ENCODE assay signal across 35 mouse cellular contexts in genomic region chr5:138940576-138940975, GRCm38 (mm10). TPM values are rescaled to one million over a fixed set of nuclear protein-coding genes. Genes with fewer than 3 reads are reported as not detected.
"Had no signal": no experiment of that assay in that cellular context is flagged by ENCODE, and none has a peak within 500 bp of the region (broad histone marks: within the 10 kb centered on the region; RNA-seq: fewer than 3 reads in every experiment).

No protein-coding gene starts in this region.

- H3K9me3 ChIP-seq: limb, embryonic 10.5 days; limb, embryonic 12.5 days; limb, embryonic 13.5 days; limb, embryonic 15.5 days; liver, embryonic 12.5 days; liver, embryonic 13.5 days; liver, embryonic 15.5 days; lung, embryonic 15.5 days; megakaryocyte, embryonic 14.5 days; midbrain, embryonic 10.5 days; midbrain, embryonic 12.5 days; midbrain, embryonic 13.5 days; midbrain, embryonic 15.5 days; neural tube, embryonic 12.5 days; neural tube, embryonic 13.5 days had no signal

- H3K27ac ChIP-seq: limb, embryonic 10.5 days; limb, embryonic 12.5 days; limb, embryonic 13.5 days; limb, embryonic 15.5 days; liver, embryonic 12.5 days; liver, embryonic 13.5 days; liver, embryonic 14.5 days; liver, embryonic 15.5 days; lung, embryonic 15.5 days; macrophage; midbrain, embryonic 10.5 days; midbrain, embryonic 12.5 days; midbrain, embryonic 13.5 days; midbrain, embryonic 15.5 days; neural tube, embryonic 12.5 days; neural tube, embryonic 13.5 days had no signal

- H3K9ac ChIP-seq: limb, embryonic 12.5 days; limb, embryonic 13.5 days; limb, embryonic 15.5 days; liver, embryonic 12.5 days; liver, embryonic 13.5 days; liver, embryonic 14.5 days; liver, embryonic 15.5 days; liver, postnatal 0 days; lung, embryonic 14.5 days; lung, embryonic 15.5 days; midbrain, embryonic 12.5 days; midbrain, embryonic 13.5 days; midbrain, embryonic 15.5 days; neural tube, embryonic 12.5 days; neural tube, embryonic 13.5 days had no signal

- H3K27me3 ChIP-seq: limb, embryonic 12.5 days; limb, embryonic 13.5 days; limb, embryonic 15.5 days; liver, embryonic 12.5 days; liver, embryonic 13.5 days; liver, embryonic 15.5 days; lung, embryonic 15.5 days; midbrain, embryonic 12.5 days; midbrain, embryonic 13.5 days; midbrain, embryonic 15.5 days; neural tube, embryonic 12.5 days; neural tube, embryonic 13.5 days had no signal

- ATAC-seq: liver, embryonic 12.5 days; liver, postnatal 0 days; lung, postnatal 0 days; midbrain, embryonic 13.5 days; midbrain, embryonic 15.5 days; midbrain, embryonic 16.5 days had no signal

- H3K4me2 ChIP-seq: limb, embryonic 12.5 days; limb, embryonic 13.5 days; limb, embryonic 15.5 days; liver, embryonic 11.5 days; liver, embryonic 12.5 days; liver, embryonic 13.5 days; liver, embryonic 15.5 days; lung, embryonic 14.5 days; lung, embryonic 15.5 days; midbrain, embryonic 11.5 days; midbrain, embryonic 12.5 days; midbrain, embryonic 13.5 days; midbrain, embryonic 15.5 days; neural tube, embryonic 12.5 days; neural tube, embryonic 13.5 days had no signal

- DNase-seq: left cerebral cortex, postnatal 4 days; liver; liver, embryonic 13.5 days; liver, postnatal 0 days; lung, adult 18-20 months; lung, adult 2 months; lung, embryonic 14.5 days; lung, postnatal 10 days; lung, postnatal 14 days; lung, postnatal 36 days; lung, postnatal 4 days; midbrain, embryonic 14.5 days had no signal

- H3K4me1 ChIP-seq: liver, embryonic 12.5 days; liver, embryonic 13.5 days; liver, embryonic 15.5 days; megakaryocyte, embryonic 14.5 days; midbrain, embryonic 10.5 days; midbrain, embryonic 12.5 days; midbrain, embryonic 13.5 days; midbrain, embryonic 15.5 days; neural tube, embryonic 12.5 days; neural tube, embryonic 13.5 days had no signal

- H3K36me3 ChIP-seq: limb, embryonic 10.5 days; limb, embryonic 12.5 days; limb, embryonic 13.5 days; limb, embryonic 15.5 days; liver, embryonic 12.5 days; liver, embryonic 13.5 days; liver, embryonic 15.5 days; lung, embryonic 15.5 days; midbrain, embryonic 10.5 days; midbrain, embryonic 12.5 days; midbrain, embryonic 13.5 days; midbrain, embryonic 15.5 days; neural tube, embryonic 12.5 days; neural tube, embryonic 13.5 days had no signal

- H3K4me3 ChIP-seq: limb, embryonic 10.5 days; limb, embryonic 12.5 days; limb, embryonic 13.5 days; limb, embryonic 15.5 days; liver, embryonic 12.5 days; liver, embryonic 13.5 days; liver, embryonic 15.5 days; lung, embryonic 15.5 days; megakaryocyte, embryonic 14.5 days; midbrain, embryonic 10.5 days; midbrain, embryonic 12.5 days; midbrain, embryonic 13.5 days; midbrain, embryonic 15.5 days; myocyte; neural tube, embryonic 12.5 days; neural tube, embryonic 13.5 days had no signal

RNA-seq across cellular contexts. Expression of gene Pdgfa, which starts 56.6 kb away (rescaled TPM):
- total RNA-seq: megakaryocyte-erythroid progenitor cell, adult 5-6 weeks; monocyte, adult 5-6 weeks had no signal
